Mouse (Mus musculus) embryonic fibroblast, embryonic 13.5 days (primary cell): ENCODE measurements around the gene Ttll6. TPM values are rescaled to one million over a fixed set of nuclear protein-coding genes. Genes with fewer than 3 reads are reported as not detected.

Experiments used
- H3K27ac ChIP-seq: 2 replicates; pipeline ENCODE4 v1.5.1; 2012; ENCODE audit warnings: low read length, control low read depth, inconsistent platforms; ENCODE audit not compliant: insufficient read depth
- H3K4me1 ChIP-seq: 2 replicates; pipeline ENCODE4 v1.6.1; 2011; ENCODE audit warnings: low read length; ENCODE audit not compliant: control insufficient read depth, insufficient read depth
- H3K4me3 ChIP-seq: 2 replicates; pipeline ENCODE4 v1.5.1; 2011; ENCODE audit warnings: mild to moderate bottlenecking, control low read depth, low read length; ENCODE audit not compliant: insufficient read depth
- CTCF ChIP-seq: IDR thresholded peaks from 2 replicates; pipeline ENCODE4 v1.5.1; 2011; ENCODE audit warnings: mild to moderate bottlenecking, control low read depth, low read length, moderate library complexity, borderline replicate concordance; ENCODE audit not compliant: insufficient read depth
- POLR2A ChIP-seq: IDR thresholded peaks from 2 replicates; pipeline ENCODE4 v1.6.1; 2011; ENCODE audit warnings: low read depth, mild to moderate bottlenecking, control low read depth, low read length, moderate library complexity
- polyA plus RNA-seq: library from polyadenylated mRNA; stranded (reverse); fragments of >200 nt; gene quantifications from 2 replicates; pipeline ENCODE4 v1.2.4, GENCODE M21; 2011; ENCODE audit warnings: low read depth; ENCODE audit not compliant: missing spikeins, insufficient read length

Gene Ttll6
- polyA plus RNA-seq, 1 experiment: not detected

GRCm38 (mm10) chr11:96175951-96176530 lies 42.5 kb downstream of the Ttll6 start:
- TF ChIP-seq POLR2A (no peak), CTCF (no peak)
- no peak overlapping the region for H3K4me3 ChIP-seq
- no peaks in the 10 kb centered on the region for H3K4me1 ChIP-seq
- no peak overlapping the region for H3K27ac ChIP-seq

GRCm38 (mm10) chr11:96176841-96177240 lies 43.3 kb downstream of the Ttll6 start:
- TF ChIP-seq CTCF: no peak
- no peak for TF ChIP-seq POLR2A
- Histone ChIP-seq H3K4me1 (no peaks in the 10 kb centered on the region), H3K27ac (no peak overlapping the region), H3K4me3 (no peak overlapping the region)

- TF ChIP-seq CTCF: no peak
- no peak for TF ChIP-seq POLR2A
- H3K4me1 ChIP-seq: no peaks in the 10 kb centered on the region
- H3K4me3 ChIP-seq: no peak overlapping the region
- no peak overlapping the region for H3K27ac ChIP-seq
Measured at GRCm38 (mm10) chr11:96177546-96178174, 44.1 kb downstream of the Ttll6 start.

GRCm38 (mm10) chr11:96178356-96178755 lies 44.8 kb downstream of the Ttll6 start:
- H3K27ac ChIP-seq: no peak overlapping the region
- no peaks in the 10 kb centered on the region for H3K4me1 ChIP-seq
- TF ChIP-seq CTCF: no peak
- no peak for TF ChIP-seq POLR2A
- H3K4me3 ChIP-seq: no peak overlapping the region

- no peak overlapping the region for H3K4me3 ChIP-seq
- TF ChIP-seq CTCF (no peak), POLR2A (no peak)
- no peak overlapping the region for H3K27ac ChIP-seq
- no peaks in the 10 kb centered on the region for H3K4me1 ChIP-seq
Measured at GRCm38 (mm10) chr11:96178911-96179503, 45.4 kb downstream of the Ttll6 start.

DNA sequence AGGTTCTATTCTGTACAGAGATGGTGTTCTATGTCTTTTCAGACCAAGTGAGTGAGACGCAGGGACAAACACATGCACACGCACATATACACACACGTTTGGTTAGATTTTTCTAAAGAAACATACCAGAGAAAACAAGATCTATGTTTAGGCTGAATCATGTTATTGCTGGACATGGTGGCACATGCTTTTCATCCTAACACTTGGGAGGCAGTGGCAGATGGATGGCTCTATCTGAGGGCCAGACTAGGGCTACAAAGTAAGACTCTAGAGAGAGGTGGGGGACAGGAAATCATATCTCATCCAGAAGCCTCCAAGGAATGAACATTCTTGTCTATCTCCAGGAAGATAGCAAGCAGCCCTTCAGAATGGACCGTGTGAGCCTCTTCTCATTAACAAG lies 47.5 kb downstream of the Ttll6 start:
- H3K4me3 ChIP-seq: no peak overlapping the region
- no peak for TF ChIP-seq CTCF
- no peak overlapping the region for H3K27ac ChIP-seq
- H3K4me1 ChIP-seq: no peaks in the 10 kb centered on the region

GRCm38 (mm10) chr11:96184233-96184632 lies 50.6 kb downstream of the Ttll6 start:
- TF ChIP-seq CTCF (no peak), POLR2A (no peak)
- Histone ChIP-seq H3K4me3 (no peak overlapping the region), H3K4me1 (no peaks in the 10 kb centered on the region), H3K27ac (no peak overlapping the region)

GRCm38 (mm10) chr11:96187321-96187720 lies 53.7 kb downstream of the Ttll6 start:
- Histone ChIP-seq H3K4me3 (no peak overlapping the region), H3K4me1 (no peaks in the 10 kb centered on the region), H3K27ac (no peak overlapping the region)
- no peak for TF ChIP-seq POLR2A
- no peak for TF ChIP-seq CTCF

GRCm38 (mm10) chr11:96189810-96190522 lies 56.4 kb downstream of the Ttll6 start:
- Histone ChIP-seq H3K27ac (no peak overlapping the region), H3K4me1 (no peaks in the 10 kb centered on the region), H3K4me3 (no peak overlapping the region)
- TF ChIP-seq CTCF (no peak), POLR2A (no peak)

- Histone ChIP-seq H3K4me1 (no peaks in the 10 kb centered on the region), H3K27ac (no peak overlapping the region), H3K4me3 (no peak overlapping the region)
- TF ChIP-seq CTCF (no peak), POLR2A (no peak)
Measured at GRCm38 (mm10) chr11:96191132-96191531, 57.5 kb downstream of the Ttll6 start.
